Mouse (Mus musculus) kidney, embryonic 16.5 days (tissue): ENCODE measurements around the gene Cyp4f17. TPM values are rescaled to one million over a fixed set of nuclear protein-coding genes. Genes with fewer than 3 reads are reported as not detected.
A peak's percentile ranks its signal among the peaks of the same experiment; 100 is the strongest.

Experiments used
- ATAC-seq: fragments of 200-750 bp; cut with Nextera tagmentation; 2 replicates; pipeline ENCODE4 v1.8.0; 2017; ENCODE audit warnings: moderate TSS enrichment; ENCODE audit not compliant: low FRiP score, low TSS enrichment
- H3K27ac ChIP-seq: fragments of 300-500 bp; sonication (generic); 2 replicates; pipeline ENCODE4 v1.5.1; 2014; ENCODE audit warnings: low read length
- H3K27me3 ChIP-seq: fragments of 300-500 bp; sonication (generic); 2 replicates; pipeline ENCODE4 v1.6.1; 2014; ENCODE audit warnings: low read length, control low read depth, mixed read lengths; ENCODE audit not compliant: insufficient read depth
- H3K36me3 ChIP-seq: fragments of 300-500 bp; sonication (generic); 2 replicates; pipeline ENCODE4 v1.6.1; 2014; ENCODE audit warnings: low read length, control low read depth, mixed read lengths; ENCODE audit not compliant: insufficient read depth
- H3K4me1 ChIP-seq: fragments of 300-500 bp; sonication (generic); 2 replicates; pipeline ENCODE4 v1.6.1; 2014; ENCODE audit warnings: low read length, control low read depth, mixed read lengths; ENCODE audit not compliant: insufficient read depth
- H3K4me2 ChIP-seq: fragments of 300-500 bp; sonication (generic); replicated peaks from 2 replicates; pipeline ENCODE4 v1.6.1; 2014; ENCODE audit warnings: low read depth, low read length
- H3K4me3 ChIP-seq: fragments of 300-500 bp; sonication (generic); 2 replicates; pipeline ENCODE4 v1.5.1; 2014; ENCODE audit warnings: mild to moderate bottlenecking, low read length
- H3K9ac ChIP-seq: fragments of 300-500 bp; sonication (generic); replicated peaks from 2 replicates; pipeline ENCODE4 v1.6.1; 2014; ENCODE audit warnings: low read length
- H3K9me3 ChIP-seq: fragments of 300-500 bp; sonication (generic); 2 replicates; pipeline ENCODE4 v1.6.1; 2016; ENCODE audit warnings: low read length, control low read depth
- WGBS: fragments of 180-500 bp; shearing (Covaris S2); extraction: QIAGEN DNeasy Blood & Tissue Kit; methylation state at CpG from one replicate; pipeline ENCODE4 v1.1.7; 2014; 5-methylcytosine and 5-hydroxymethylcytosine counted together
- polyA plus RNA-seq: library from polyadenylated mRNA; unstranded; fragments of >200 nt; fragmentation: Nextera tagmentation; extraction: Ambion mirVana; gene quantifications from 2 replicates; pipeline ENCODE4 v1.2.1, GENCODE M21; 2015

Cyp4f17 gene
- 7.4 and 10.4 TPM in 2 replicates for polyA plus RNA-seq

- peak; percentile 96 for ATAC-seq
- Histone ChIP-seq H3K9me3 (no peaks in the 10 kb centered on the region), H3K27ac (peak within 1 kb of the TSS; percentile 81), H3K27me3 (no peaks in the 10 kb centered on the region), H3K4me3 (peak within 1 kb of the TSS; percentile 53), H3K4me1 (peaks cover 14% of the 10 kb centered on the region), H3K36me3 (peaks cover 6% of the 10 kb centered on the region), H3K9ac (peak within 1 kb of the TSS; percentile 71), H3K4me2 (peak within 1 kb of the TSS; percentile 81)
- under 1% methylated on average over 30 of the region's 30 CpGs for WGBS
Measured at GRCm38 (mm10) chr17:32505851-32506728, at the start of gene Cyp4f17. Gene Cyp4f17, plus strand, starts transcription at chr17:32506050.

DNA sequence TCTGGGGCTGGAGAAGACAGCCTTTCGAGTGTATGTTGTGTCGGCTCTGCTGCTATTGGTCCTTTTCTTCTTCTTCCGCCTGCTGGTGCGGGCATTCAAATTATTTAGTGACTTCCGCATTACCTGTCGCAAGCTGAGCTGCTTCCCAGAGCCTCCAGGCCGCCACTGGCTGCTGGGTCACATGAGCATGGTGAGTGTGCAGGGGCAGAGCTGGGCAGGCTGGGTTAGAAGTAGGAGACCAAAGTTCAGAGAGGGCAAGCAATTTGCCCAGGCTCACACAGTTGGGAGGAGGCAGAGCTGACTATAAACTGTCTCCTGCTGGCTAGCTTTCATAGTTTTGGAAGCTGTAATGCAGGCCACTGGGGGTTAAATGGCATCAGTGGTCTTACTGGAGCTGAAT, 37.4 kb upstream of the Cyp4f17 start:
- no peaks in the 10 kb centered on the region for H3K27me3 ChIP-seq
- WGBS, result 54% methylated on average over 7 of the region's 7 CpGs
- no peak overlapping the region for H3K9ac ChIP-seq
- H3K4me2 ChIP-seq, result no peak overlapping the region
- no peak overlapping the region for H3K27ac ChIP-seq
- ATAC-seq, result no peak
- no peaks in the 10 kb centered on the region for H3K4me1 ChIP-seq
- no peaks in the 10 kb centered on the region for H3K9me3 ChIP-seq
- H3K36me3 ChIP-seq, result no peaks in the 10 kb centered on the region
- H3K4me3 ChIP-seq, result no peak overlapping the region

- no peaks in the 10 kb centered on the region for H3K36me3 ChIP-seq
- no peaks in the 10 kb centered on the region for H3K4me1 ChIP-seq
- H3K4me2 ChIP-seq, result no peak overlapping the region
- no peak overlapping the region for H3K9ac ChIP-seq
- WGBS, result 83% methylated on average over 4 of the region's 4 CpGs
- no peaks in the 10 kb centered on the region for H3K9me3 ChIP-seq
- no peak for ATAC-seq
- H3K27me3 ChIP-seq, result no peaks in the 10 kb centered on the region
- H3K27ac ChIP-seq, result no peak overlapping the region
- H3K4me3 ChIP-seq, result no peak overlapping the region
Measured at GRCm38 (mm10) chr17:32470795-32471194, 35.1 kb upstream of the Cyp4f17 start.

DNA sequence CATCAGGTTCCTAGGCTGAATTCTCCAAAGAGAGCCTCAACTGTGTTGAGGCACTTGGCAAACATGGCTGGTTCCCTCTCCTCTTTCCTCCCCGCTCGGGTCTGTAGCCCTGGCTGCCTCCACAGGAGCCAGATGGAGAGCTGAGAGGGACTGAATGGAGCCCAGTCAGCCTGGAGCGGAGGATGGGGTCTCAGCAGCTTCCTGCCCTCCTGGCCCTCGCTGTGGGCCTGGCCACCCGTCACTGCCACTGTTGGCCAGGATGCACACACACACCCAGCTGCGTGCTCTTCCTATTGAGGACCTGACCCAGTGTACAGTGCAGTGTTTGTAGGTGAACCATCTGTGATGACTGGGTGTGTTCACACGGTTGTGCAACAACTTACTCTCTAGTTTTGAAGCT, 33.7 kb upstream of the Cyp4f17 start:
- ATAC-seq, result no peak
- 61% methylated on average over 7 of the region's 7 CpGs for WGBS
- no peaks in the 10 kb centered on the region for H3K4me1 ChIP-seq
- no peak overlapping the region for H3K9ac ChIP-seq
- H3K4me2 ChIP-seq, result no peak overlapping the region
- no peaks in the 10 kb centered on the region for H3K27me3 ChIP-seq
- H3K27ac ChIP-seq, result no peak overlapping the region
- H3K36me3 ChIP-seq, result no peaks in the 10 kb centered on the region
- H3K4me3 ChIP-seq, result no peak overlapping the region
- H3K9me3 ChIP-seq, result no peaks in the 10 kb centered on the region

GRCm38 (mm10) chr17:32474954-32475560, 30.8 kb upstream of the Cyp4f17 start:
- 79% methylated on average over 5 of the region's 5 CpGs for WGBS
- no peak overlapping the region for H3K27ac ChIP-seq
- no peaks in the 10 kb centered on the region for H3K27me3 ChIP-seq
- H3K4me1 ChIP-seq, result no peaks in the 10 kb centered on the region
- no peak overlapping the region for H3K4me2 ChIP-seq
- H3K36me3 ChIP-seq, result no peaks in the 10 kb centered on the region
- H3K9ac ChIP-seq, result no peak overlapping the region
- no peak overlapping the region for H3K4me3 ChIP-seq
- H3K9me3 ChIP-seq, result no peaks in the 10 kb centered on the region
- ATAC-seq, result no peak

GRCm38 (mm10) chr17:32477204-32477603, 28.6 kb upstream of the Cyp4f17 start:
- no peak for ATAC-seq
- no peak overlapping the region for H3K4me3 ChIP-seq
- no peaks in the 10 kb centered on the region for H3K27me3 ChIP-seq
- no peaks in the 10 kb centered on the region for H3K36me3 ChIP-seq
- H3K27ac ChIP-seq, result no peak overlapping the region
- 85% methylated on average over 1 of the region's 1 CpGs for WGBS
- H3K9me3 ChIP-seq, result no peaks in the 10 kb centered on the region
- H3K4me1 ChIP-seq, result no peaks in the 10 kb centered on the region
- no peak overlapping the region for H3K4me2 ChIP-seq
- H3K9ac ChIP-seq, result no peak overlapping the region

DNA sequence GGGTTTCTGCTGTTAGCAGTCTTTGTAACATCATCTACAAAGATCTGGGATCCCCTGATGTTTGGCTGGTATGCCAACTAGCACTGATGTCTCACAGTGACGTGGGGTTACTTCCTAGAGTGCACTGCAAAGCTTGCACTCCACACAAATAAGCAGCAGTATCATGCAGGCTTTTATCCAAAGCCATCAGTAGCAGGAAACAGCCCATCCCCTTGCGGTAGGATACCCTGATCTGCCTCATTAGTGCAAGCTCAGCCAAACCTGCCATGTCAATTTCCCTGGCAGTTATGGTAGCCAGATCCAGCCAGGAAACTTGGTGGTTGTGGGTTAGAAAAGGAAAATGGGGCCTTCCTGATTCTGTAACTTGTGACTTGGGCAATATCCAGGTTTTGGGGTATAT, 27.1 kb upstream of the Cyp4f17 start:
- no peaks in the 10 kb centered on the region for H3K36me3 ChIP-seq
- H3K27ac ChIP-seq, result no peak overlapping the region
- 69% methylated on average over 2 of the region's 2 CpGs for WGBS
- H3K4me3 ChIP-seq, result no peak overlapping the region
- no peaks in the 10 kb centered on the region for H3K4me1 ChIP-seq
- no peak overlapping the region for H3K9ac ChIP-seq
- no peak overlapping the region for H3K4me2 ChIP-seq
- H3K9me3 ChIP-seq, result no peaks in the 10 kb centered on the region
- no peaks in the 10 kb centered on the region for H3K27me3 ChIP-seq
- ATAC-seq, result no peak

GRCm38 (mm10) chr17:32479554-32480506, 26.0 kb upstream of the Cyp4f17 start:
- no peak overlapping the region for H3K4me3 ChIP-seq
- H3K4me2 ChIP-seq, result no peak overlapping the region
- no peak for ATAC-seq
- H3K9me3 ChIP-seq, result no peaks in the 10 kb centered on the region
- no peak overlapping the region for H3K27ac ChIP-seq
- H3K4me1 ChIP-seq, result no peaks in the 10 kb centered on the region
- 11% methylated on average over 8 of the region's 8 CpGs for WGBS
- H3K9ac ChIP-seq, result no peak overlapping the region
- H3K27me3 ChIP-seq, result no peaks in the 10 kb centered on the region
- no peaks in the 10 kb centered on the region for H3K36me3 ChIP-seq

DNA sequence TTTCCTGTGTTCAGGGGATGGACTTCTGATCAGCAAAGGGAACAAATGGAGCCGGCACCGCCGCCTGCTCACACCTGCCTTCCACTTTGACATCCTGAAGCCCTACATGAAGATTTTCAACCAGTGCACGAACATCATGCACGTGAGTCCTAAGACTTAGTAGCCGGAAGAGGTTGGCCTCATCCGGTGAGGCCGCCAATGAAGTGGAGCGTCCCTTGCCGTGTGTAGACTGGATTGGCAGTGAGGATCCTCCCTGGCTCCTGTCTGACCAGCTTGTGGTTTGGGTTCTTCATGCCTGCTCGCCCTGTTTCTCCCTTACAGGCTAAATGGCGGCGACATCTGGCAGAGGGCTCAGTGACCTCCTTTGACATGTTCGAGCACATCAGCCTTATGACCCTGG, 24.1 kb upstream of the Cyp4f17 start:
- H3K9ac ChIP-seq, result no peak overlapping the region
- H3K4me2 ChIP-seq, result no peak overlapping the region
- ATAC-seq, result no peak
- no peaks in the 10 kb centered on the region for H3K4me1 ChIP-seq
- no peaks in the 10 kb centered on the region for H3K9me3 ChIP-seq
- no peak overlapping the region for H3K4me3 ChIP-seq
- H3K27me3 ChIP-seq, result no peaks in the 10 kb centered on the region
- WGBS, result 78% methylated on average over 14 of the region's 14 CpGs
- H3K36me3 ChIP-seq, result no peaks in the 10 kb centered on the region
- H3K27ac ChIP-seq, result no peak overlapping the region
